Mouse (Mus musculus) heart, adult 2 months (tissue): ENCODE results near the gene Eps15l1. TPM values are rescaled to one million over a fixed set of nuclear protein-coding genes. Genes with fewer than 3 reads are reported as not detected.

Experiments
- DNase-seq, 2 experiments: peaks; one replicate each; pipeline ENCODE4 v3.0.0; 2021
- H3K27ac ChIP-seq: fragments of 200-600 bp; 2 replicates; pipeline ENCODE4 v1.8.1; 2022
- H3K27me3 ChIP-seq: fragments of 200-500 bp; 2 replicates; pipeline ENCODE4 v1.6.1; 2012; ENCODE audit warnings: mild to moderate bottlenecking, low read length, inconsistent platforms, mixed read lengths; ENCODE audit not compliant: control insufficient read depth, insufficient read depth
- H3K36me3 ChIP-seq: fragments of 200-500 bp; 2 replicates; pipeline ENCODE4 v1.6.1; 2012; ENCODE audit warnings: low read length, inconsistent platforms; ENCODE audit not compliant: control insufficient read depth, insufficient read depth
- H3K4me1 ChIP-seq: fragments of 200-500 bp; 2 replicates; pipeline ENCODE4 v1.6.1; 2011; ENCODE audit warnings: low read length; ENCODE audit not compliant: control insufficient read depth, insufficient read depth
- H3K4me3 ChIP-seq: fragments of 200-600 bp; 2 replicates; pipeline ENCODE4 v1.8.1; 2022
- H3K79me2 ChIP-seq: fragments of 200-500 bp; replicated peaks from 2 replicates; pipeline ENCODE4 v1.6.1; 2012; ENCODE audit warnings: mild to moderate bottlenecking, inconsistent platforms, low read length, moderate library complexity, mixed read lengths; ENCODE audit not compliant: control insufficient read depth, insufficient read depth
- H3K9ac ChIP-seq: fragments of 200-500 bp; 2 replicates; pipeline ENCODE4 v1.6.1; 2012; ENCODE audit warnings: low read depth, mild to moderate bottlenecking, control low read depth, inconsistent platforms, low read length, mixed read lengths
- CTCF ChIP-seq: fragments of 200-600 bp; IDR thresholded peaks from 2 replicates; pipeline ENCODE4 v1.8.1; 2022; ENCODE audit warnings: antibody characterized with exemption, mild to moderate bottlenecking, moderate library complexity
- EP300 ChIP-seq: fragments of 200-500 bp; IDR thresholded peaks from 2 replicates; pipeline ENCODE4 v1.6.1; 2011; ENCODE audit warnings: low read depth, low read length, control low read depth; ENCODE audit not compliant: insufficient read depth
- POLR2A ChIP-seq: fragments of 200-500 bp; IDR thresholded peaks from 2 replicates; pipeline ENCODE4 v1.6.1; 2011; ENCODE audit warnings: mild to moderate bottlenecking, low read depth, low read length, control low read depth; ENCODE audit not compliant: insufficient read depth
- WGBS: fragments of 180-500 bp; shearing (Covaris S2); methylation state at CpG from one replicate; pipeline ENCODE4 v1.1.7; 2018; 5-methylcytosine and 5-hydroxymethylcytosine counted together
- intact Hi-C: fragments of 180-260 bp; cut with DNase I; formaldehyde crosslinking; loops from one replicate; pipeline ENCODE4 v1.15.1; 2025
- polyA plus RNA-seq: library from polyadenylated mRNA; depleted of rRNA; stranded (reverse); fragments of >200 nt; gene quantifications from 2 replicates; pipeline ENCODE4 v1.2.3, GENCODE M21; 2012
- total RNA-seq, 2 experiments: library from RNA; stranded (reverse); gene quantifications; 2 replicates each; pipeline ENCODE4 v1.2.3; 2021

The Eps15l1 gene
- total and polyA plus RNA-seq, 3 experiments = 34.0 to 39.6 (median 36.2) TPM

DNA sequence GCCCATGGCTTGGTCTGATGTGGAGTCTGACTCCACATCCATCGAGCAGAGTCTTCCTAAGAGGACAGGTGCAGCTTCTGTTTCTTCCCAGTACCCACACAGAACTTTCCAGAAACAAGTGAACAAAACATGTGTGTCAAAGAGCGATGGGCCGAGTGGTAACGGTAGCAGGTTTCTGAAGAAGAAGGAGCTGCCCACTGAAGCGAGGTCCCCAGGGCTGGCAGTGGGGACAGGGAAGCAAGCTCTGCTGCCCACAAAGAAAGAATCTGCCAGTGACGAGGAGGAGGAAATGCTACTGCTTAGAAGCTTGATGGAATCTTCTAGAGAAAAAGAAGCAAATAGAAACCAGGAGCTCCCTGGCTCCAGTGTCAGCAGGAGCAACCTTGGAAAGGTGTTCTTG lies 23.8 kb upstream of the Eps15l1 start:
- 94% methylated on average over 6 of the region's 6 CpGs for WGBS
- Histone ChIP-seq H3K36me3 (no peaks in the 10 kb centered on the region), H3K9ac (no peak overlapping the region), H3K79me2 (no peaks in the 10 kb centered on the region), H3K27me3 (no peaks in the 10 kb centered on the region), H3K4me3 (no peak overlapping the region), H3K4me1 (no peaks in the 10 kb centered on the region), H3K27ac (no peak overlapping the region)
- TF ChIP-seq EP300 (no peak), CTCF (no peak), POLR2A (no peak)
- intact Hi-C loops = loop anchor here (2.0 to 10.0 kb wide), 2 partner anchors 24 to 280 kb away; partner anchors contain the start of genes Eps15l1 and Sin3b
- peak in 1 of 2 experiments; percentile 23 for DNase-seq

DNA sequence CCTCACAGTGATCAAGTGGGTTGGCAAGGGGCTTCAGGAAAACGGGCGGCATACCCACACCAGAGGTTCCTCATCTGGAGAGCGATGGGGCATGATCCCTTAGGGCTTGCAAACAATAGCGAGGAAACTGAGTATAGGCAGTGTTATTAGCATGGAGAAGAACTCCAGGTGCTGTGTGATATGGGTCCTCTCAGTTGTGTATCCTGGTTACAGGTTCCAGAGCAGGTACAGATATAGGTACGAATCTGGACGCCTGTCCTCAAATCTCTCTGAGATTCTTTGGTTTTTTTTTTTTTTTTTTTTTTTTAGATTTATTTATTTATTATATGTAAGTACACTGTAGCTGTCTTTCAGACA lies 22.7 kb upstream of the Eps15l1 start:
- H3K36me3 ChIP-seq = no peaks in the 10 kb centered on the region
- H3K9ac ChIP-seq = peak overlapping the region; percentile 73
- 37% methylated on average over 6 of the region's 6 CpGs for WGBS
- no peaks in the 10 kb centered on the region for H3K4me1 ChIP-seq
- H3K27me3 ChIP-seq = no peaks in the 10 kb centered on the region
- no peak for DNase-seq
- H3K79me2 ChIP-seq = no peaks in the 10 kb centered on the region
- intact Hi-C loops = loop anchor here (2.0 to 10.0 kb wide), 3 partner anchors 23 to 281 kb away; partner anchors contain the start of genes Eps15l1 and Sin3b
- H3K4me3 ChIP-seq = peak overlapping the region; percentile 58
- H3K27ac ChIP-seq = peak overlapping the region; percentile 75
- TF ChIP-seq EP300 = no peak
- no peak for TF ChIP-seq CTCF
- TF ChIP-seq POLR2A = no peak

DNA sequence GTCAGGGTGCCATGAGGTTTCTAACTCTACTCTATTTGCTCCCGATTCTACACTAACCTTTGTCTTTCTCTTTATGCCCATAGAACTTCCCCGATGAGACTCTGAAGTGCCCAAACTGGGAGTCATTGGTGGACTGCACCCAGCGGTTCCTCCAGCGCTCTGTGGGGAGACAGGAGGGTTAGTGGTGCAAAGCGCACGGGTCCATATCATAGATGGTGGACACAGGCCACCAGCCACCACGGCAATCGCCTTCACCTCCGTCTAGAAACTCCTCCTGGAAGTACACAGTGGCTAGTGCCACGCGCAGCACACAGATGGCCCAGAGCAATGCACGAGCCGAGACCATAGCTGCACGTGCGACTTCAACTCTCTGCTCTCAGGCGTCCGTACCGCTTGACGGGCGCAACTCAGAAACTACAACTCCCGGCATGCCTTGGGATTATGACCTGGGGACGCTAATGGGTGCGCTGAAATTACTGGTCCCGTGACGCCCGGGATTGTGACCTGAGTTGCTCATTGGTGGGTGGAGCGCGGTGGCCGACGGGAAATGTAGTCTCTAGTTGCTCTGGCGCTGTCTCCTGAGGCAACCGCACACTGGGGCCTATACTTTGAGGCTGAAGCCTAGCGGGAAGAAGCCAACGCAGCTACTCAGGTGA lies 22.2 kb upstream of the Eps15l1 start, which contains the start of the genes Calr3 and 1700030K09Rik:
Gene Calr3 (minus strand): TSS at position 533 of the 656 bp plus-strand sequence.
Gene 1700030K09Rik (plus strand): TSS at position 543 of the 656 bp plus-strand sequence.
- no peaks in the 10 kb centered on the region for H3K36me3 ChIP-seq
- DNase-seq = peak; percentile 96 to 98
- peak within 1 kb of the TSS; percentile 75 for H3K27ac ChIP-seq
- peak within 1 kb of the TSS; percentile 58 for H3K4me3 ChIP-seq
- no peaks in the 10 kb centered on the region for H3K27me3 ChIP-seq
- TF ChIP-seq EP300 (0 out of 2 replicates have a peak, but pooled peaks have one; percentile 48), CTCF (no peak), POLR2A (peak; percentile 68; the same call in 1 of the 2 replicates)
- H3K4me1 ChIP-seq = no peaks in the 10 kb centered on the region
- intact Hi-C loops = loop anchor here (5.0 to 10.0 kb wide), 2 partner anchors 44 to 281 kb away; partner anchors contain the start of gene Sin3b
- no peaks in the 10 kb centered on the region for H3K79me2 ChIP-seq
- 5% methylated on average over 34 of the region's 34 CpGs for WGBS
- H3K9ac ChIP-seq = peak within 1 kb of the TSS; percentile 73

DNA sequence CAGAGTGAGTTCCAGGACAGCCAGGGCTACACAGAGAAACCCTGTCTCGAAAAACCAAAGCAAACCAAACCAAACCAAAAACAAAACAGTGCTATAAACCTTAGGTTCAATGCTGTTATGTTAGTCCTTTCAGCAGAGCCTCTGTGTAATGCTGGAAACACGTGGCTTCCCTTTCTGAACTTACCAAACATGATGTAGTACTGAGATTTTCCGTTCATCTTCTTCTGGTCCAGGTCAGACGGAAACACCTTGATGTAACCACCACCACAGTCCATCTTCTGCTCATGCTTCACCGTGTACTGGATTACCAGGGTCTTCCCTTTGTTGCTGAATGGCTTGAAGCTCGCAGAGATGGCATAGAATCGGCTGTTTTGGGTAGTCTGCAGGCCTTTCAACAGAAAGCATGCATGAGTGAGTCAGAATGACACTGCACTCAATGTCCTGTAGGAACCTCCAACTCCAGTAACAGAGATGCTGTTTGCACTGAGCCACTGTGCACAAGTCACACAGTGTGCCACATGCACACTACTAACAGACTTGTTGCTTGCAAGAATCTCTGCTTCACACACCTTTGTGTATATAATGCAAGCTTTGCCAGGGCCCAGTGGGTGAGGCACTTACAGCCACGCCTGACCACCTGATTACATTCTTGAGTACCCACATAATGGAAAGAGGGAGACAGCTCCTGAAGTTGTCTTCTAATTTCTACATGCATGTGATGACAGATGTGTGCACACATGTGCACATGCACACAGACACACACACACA lies 17.2 kb upstream of the Eps15l1 start:
- Histone ChIP-seq H3K9ac (no peak overlapping the region), H3K79me2 (no peaks in the 10 kb centered on the region), H3K27ac (no peak overlapping the region), H3K36me3 (no peaks in the 10 kb centered on the region), H3K27me3 (no peaks in the 10 kb centered on the region), H3K4me1 (peaks cover 2% of the 10 kb centered on the region; the same call in 1 of the 2 replicates), H3K4me3 (no peak overlapping the region)
- 74% methylated on average over 8 of the region's 8 CpGs for WGBS
- no peak for TF ChIP-seq POLR2A
- TF ChIP-seq EP300 = no peak
- no peak for TF ChIP-seq CTCF
- DNase-seq = no peak
- intact Hi-C loops = no loop called here

GRCm38 (mm10) chr8:72434952-72435351 lies 13.7 kb upstream of the Eps15l1 start:
- Histone ChIP-seq H3K4me1 (peaks cover 2% of the 10 kb centered on the region; the same call in 1 of the 2 replicates), H3K79me2 (no peaks in the 10 kb centered on the region), H3K4me3 (no peak overlapping the region), H3K27ac (peak overlapping the region; percentile 72), H3K9ac (no peak overlapping the region), H3K36me3 (no peaks in the 10 kb centered on the region), H3K27me3 (no peaks in the 10 kb centered on the region)
- no peak for TF ChIP-seq POLR2A
- peak; percentile 87 for TF ChIP-seq EP300
- intact Hi-C loops = no loop called here
- peak; percentile 75 to 82 for DNase-seq
- 0% methylated on average over 2 of the region's 2 CpGs for WGBS

DNA sequence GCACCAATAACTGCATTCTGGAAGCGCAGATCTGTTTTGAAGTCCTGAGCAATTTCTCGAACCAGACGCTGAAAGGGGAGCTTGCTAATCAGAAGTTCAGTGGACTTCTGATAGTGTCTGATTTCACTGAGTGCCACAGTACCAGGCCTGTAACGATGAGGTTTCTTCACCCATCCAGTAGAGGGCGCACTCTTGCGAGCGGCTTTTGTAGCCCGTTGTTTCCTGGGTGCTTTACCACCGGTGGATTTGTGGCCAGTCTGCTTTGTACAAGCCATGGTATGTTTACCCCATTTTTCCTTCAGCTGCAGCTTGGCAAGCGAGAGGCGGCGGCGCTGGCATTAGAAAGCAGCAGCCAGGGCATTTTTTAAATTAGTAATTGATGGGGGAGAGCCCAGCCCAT lies 8.4 kb upstream of the Eps15l1 start:
- Histone ChIP-seq H3K27ac (no peak overlapping the region), H3K27me3 (no peaks in the 10 kb centered on the region), H3K9ac (no peak overlapping the region), H3K4me1 (peaks cover 2% of the 10 kb centered on the region; the same call in 1 of the 2 replicates), H3K36me3 (no peaks in the 10 kb centered on the region), H3K79me2 (no peaks in the 10 kb centered on the region), H3K4me3 (no peak overlapping the region)
- TF ChIP-seq POLR2A (no peak), EP300 (no peak), CTCF (peak; percentile 76)
- DNase-seq = no peak
- intact Hi-C loops = no loop called here
- WGBS = 50% methylated on average over 13 of the region's 13 CpGs
